In genomic region chr8:47726945-47727344, GRCm38 (mm10) we compare ENCODE assay signal across 31 mouse cellular contexts. TPM values are rescaled to one million over a fixed set of nuclear protein-coding genes. Genes with fewer than 3 reads are reported as not detected.
DNase-seq lines count a peak whose midpoint lies in the region; ATAC-seq lines count a peak whose summit lies in the region.
"Had no signal": no experiment of that assay in that cellular context is flagged by ENCODE, and none has a peak within 500 bp of the region (broad histone marks: within the 10 kb centered on the region; RNA-seq: fewer than 3 reads in every experiment).

No protein-coding gene starts in this region.

- H3K9me3 ChIP-seq in hindbrain, embryonic 14.5 days (ENCODE audit: control insufficient read depth, low read length), result no peaks in the 10 kb centered on the region
- no peaks in the 10 kb centered on the region for H3K9me3 ChIP-seq in hindbrain, embryonic 13.5 days
- H3K9me3 ChIP-seq in neural tube, embryonic 13.5 days, result no peaks in the 10 kb centered on the region
- H3K9me3 ChIP-seq in kidney, embryonic 15.5 days (replicated peaks), result no peaks in the 10 kb centered on the region
- H3K9me3 ChIP-seq: embryonic facial prominence, embryonic 15.5 days; forebrain, embryonic 12.5 days; G1E; heart, embryonic 13.5 days; midbrain, embryonic 13.5 days; stomach, embryonic 15.5 days had no signal

- H3K27me3 ChIP-seq in hindbrain, embryonic 14.5 days (ENCODE audit: control insufficient read depth, insufficient read depth, low read length), result no peaks in the 10 kb centered on the region
- H3K27me3 ChIP-seq in hindbrain, embryonic 13.5 days, result 0 out of 2 replicates have a peak, but pooled peaks cover 9% of the 10 kb centered on the region
- no peaks in the 10 kb centered on the region; the same call in 1 of the 2 replicates for H3K27me3 ChIP-seq in neural tube, embryonic 13.5 days
- no peaks in the 10 kb centered on the region for H3K27me3 ChIP-seq in kidney, embryonic 15.5 days
- H3K27me3 ChIP-seq: embryonic facial prominence, embryonic 15.5 days; heart, embryonic 13.5 days; stomach, embryonic 15.5 days had no signal

- H3K4me2 ChIP-seq in hindbrain, embryonic 14.5 days (replicated peaks), result no peak overlapping the region
- H3K4me2 ChIP-seq in hindbrain, embryonic 13.5 days, result no peak overlapping the region
- no peak overlapping the region for H3K4me2 ChIP-seq in neural tube, embryonic 13.5 days
- H3K4me2 ChIP-seq in kidney, embryonic 15.5 days, result no peak overlapping the region
- H3K4me2 ChIP-seq: embryonic facial prominence, embryonic 15.5 days; forebrain, embryonic 12.5 days; heart, embryonic 13.5 days; midbrain, embryonic 13.5 days; stomach, embryonic 15.5 days had no signal

- ATAC-seq in hindbrain, embryonic 14.5 days (ENCODE audit: low FRiP score), result 0 out of 2 replicates have a peak, but pooled peaks have one; percentile 34
- no peak for ATAC-seq in hindbrain, embryonic 13.5 days (ENCODE audit: low FRiP score)
- peak; percentile 79 for ATAC-seq in neural tube, embryonic 13.5 days (ENCODE audit: low read depth)
- ATAC-seq in kidney, embryonic 15.5 days (replicated peaks; ENCODE audit: low FRiP score), result no peak
- ATAC-seq: CD4-positive, CD25-positive, alpha-beta regulatory T cell, adult 4 months; intestine, embryonic 16.5 days; midbrain, embryonic 13.5 days had no signal

- H3K36me3 ChIP-seq in hindbrain, embryonic 14.5 days (replicated peaks; ENCODE audit: control insufficient read depth, insufficient read depth), result no peaks in the 10 kb centered on the region
- H3K36me3 ChIP-seq in hindbrain, embryonic 13.5 days, result no peaks in the 10 kb centered on the region
- H3K36me3 ChIP-seq in neural tube, embryonic 13.5 days, result no peaks in the 10 kb centered on the region
- H3K36me3 ChIP-seq in kidney, embryonic 15.5 days, result no peaks in the 10 kb centered on the region
- H3K36me3 ChIP-seq: embryonic facial prominence, embryonic 15.5 days; forebrain, embryonic 12.5 days; G1E; heart, embryonic 13.5 days; midbrain, embryonic 13.5 days; stomach, embryonic 15.5 days had no signal

- H3K9ac ChIP-seq in hindbrain, embryonic 14.5 days, result no peak overlapping the region
- H3K9ac ChIP-seq in hindbrain, embryonic 13.5 days, result no peak overlapping the region
- no peak overlapping the region for H3K9ac ChIP-seq in neural tube, embryonic 13.5 days
- H3K9ac ChIP-seq in kidney, embryonic 15.5 days, result no peak overlapping the region
- H3K9ac ChIP-seq: embryonic facial prominence, embryonic 15.5 days; forebrain, embryonic 12.5 days; heart, embryonic 13.5 days; liver, embryonic 14.5 days; midbrain, embryonic 13.5 days; stomach, embryonic 15.5 days had no signal

- no peaks in the 10 kb centered on the region for H3K4me1 ChIP-seq in hindbrain, embryonic 14.5 days (replicated peaks; ENCODE audit: control insufficient read depth, insufficient read depth, low read length)
- H3K4me1 ChIP-seq in hindbrain, embryonic 13.5 days (replicated peaks), result no peaks in the 10 kb centered on the region; the same call in 1 of the 2 replicates
- peaks cover 5% of the 10 kb centered on the region; the same call in 1 of the 2 replicates for H3K4me1 ChIP-seq in neural tube, embryonic 13.5 days (replicated peaks)
- H3K4me1 ChIP-seq in kidney, embryonic 15.5 days, result no peaks in the 10 kb centered on the region
- H3K4me1 ChIP-seq: embryonic facial prominence, embryonic 15.5 days; heart, embryonic 13.5 days; midbrain, embryonic 13.5 days; stomach, embryonic 15.5 days had no signal

- 18% methylated on average over 6 of the region's 6 CpGs for WGBS in hindbrain, embryonic 14.5 days
- 17% methylated on average over 6 of the region's 6 CpGs for WGBS in hindbrain, embryonic 13.5 days
- 9% methylated on average over 6 of the region's 6 CpGs for WGBS in neural tube, embryonic 13.5 days
- WGBS in kidney, embryonic 15.5 days, result 38% methylated on average over 6 of the region's 6 CpGs

- no peak overlapping the region for H3K4me3 ChIP-seq in hindbrain, embryonic 14.5 days (replicated peaks; ENCODE audit: low read length)
- no peak overlapping the region for H3K4me3 ChIP-seq in hindbrain, embryonic 13.5 days
- H3K4me3 ChIP-seq in neural tube, embryonic 13.5 days, result no peak overlapping the region
- H3K4me3 ChIP-seq in kidney, embryonic 15.5 days (replicated peaks), result no peak overlapping the region
- H3K4me3 ChIP-seq: embryonic facial prominence, embryonic 15.5 days; forebrain, embryonic 12.5 days; gastrocnemius, adult 2 months; heart, embryonic 13.5 days; midbrain, embryonic 13.5 days; stomach, embryonic 15.5 days had no signal

- DNase-seq in hindbrain, embryonic 14.5 days (ENCODE audit: low spot score), result no peak
- DNase-seq in ES-CJ7 (ENCODE audit: low read depth, low spot score), result peak; percentile 91
- DNase-seq in WW6 (ENCODE audit: low read depth, low spot score), result peak; percentile 62
- no peak for DNase-seq in thymus, postnatal 4 days
- DNase-seq: adrenal gland, postnatal 25 days; cerebellum, adult 18-20 months; cerebellum, postnatal 14 days; gastrocnemius, adult 2 months; gastrocnemius, postnatal 36 days; heart, postnatal 10 days; kidney, adult 8-10 months; kidney, postnatal 10 days; layer of hippocampus, adult 9-11 months; liver; lung, adult 2 months; lung, postnatal 10 days; right cerebral cortex, postnatal 25 days; thymus, postnatal 14 days had no signal

- no peak overlapping the region for H3K27ac ChIP-seq in hindbrain, embryonic 14.5 days
- H3K27ac ChIP-seq in hindbrain, embryonic 13.5 days, result no peak overlapping the region
- 0 out of 2 replicates have a peak overlapping the region, but pooled peaks have one; percentile 18 for H3K27ac ChIP-seq in neural tube, embryonic 13.5 days (replicated peaks)
- no peak overlapping the region for H3K27ac ChIP-seq in kidney, embryonic 15.5 days
- H3K27ac ChIP-seq: embryonic facial prominence, embryonic 15.5 days; forebrain, embryonic 12.5 days; gastrocnemius, adult 2 months; heart, embryonic 13.5 days; liver, embryonic 14.5 days; macrophage; midbrain, embryonic 13.5 days; stomach, embryonic 15.5 days had no signal

RNA-seq across cellular contexts. Expression of gene Cdkn2aip, which starts 13.2 kb away (rescaled TPM):
- 32.0 and 34.6 TPM in 2 replicates for polyA plus RNA-seq in hindbrain, embryonic 14.5 days (2014; fragmentation: Nextera tagmentation; extraction: Ambion mirVana)
- polyA plus RNA-seq in hindbrain, embryonic 13.5 days (2015; fragmentation: Nextera tagmentation; extraction: Ambion mirVana), result 41.0 and 41.4 TPM in 2 replicates
- 37.2 and 42.3 TPM in 2 replicates for polyA plus RNA-seq in neural tube, embryonic 13.5 days (2015; fragmentation: Nextera tagmentation; extraction: Ambion mirVana)
- polyA plus RNA-seq in kidney, embryonic 15.5 days (2015; fragmentation: Nextera tagmentation; extraction: Ambion mirVana), result 24.5 and 27.9 TPM in 2 replicates

RNA-seq across cellular contexts. Expression of gene Ing2, which starts 51.6 kb away (rescaled TPM):
- polyA plus RNA-seq in hindbrain, embryonic 14.5 days (2014; fragmentation: Nextera tagmentation; extraction: Ambion mirVana), result 8.0 and 8.3 TPM in 2 replicates
- 5.6 and 6.2 TPM in 2 replicates for polyA plus RNA-seq in hindbrain, embryonic 13.5 days (2015; fragmentation: Nextera tagmentation; extraction: Ambion mirVana)
- 7.9 and 8.5 TPM in 2 replicates for polyA plus RNA-seq in neural tube, embryonic 13.5 days (2015; fragmentation: Nextera tagmentation; extraction: Ambion mirVana)
- 10.8 and 13.0 TPM in 2 replicates for polyA plus RNA-seq in kidney, embryonic 15.5 days (2015; fragmentation: Nextera tagmentation; extraction: Ambion mirVana)

Comparison
In these comparisons a context has a peak if more than half of its experiments do, and no peak if none do; other contexts are left out.
1. ATAC-seq: peak in hindbrain, embryonic 14.5 days (single experiment) and neural tube, embryonic 13.5 days (single experiment); none in hindbrain, embryonic 13.5 days (single experiment) and kidney, embryonic 15.5 days (single experiment).
2. DNase-seq: peak in ES-CJ7 (single experiment) and WW6 (single experiment); none in hindbrain, embryonic 14.5 days (single experiment) and thymus, postnatal 4 days (single experiment).